Mouse (Mus musculus) heart, embryonic 15.5 days (tissue): ENCODE results near the gene Hist1h3e. TPM values are rescaled to one million over a fixed set of nuclear protein-coding genes. Genes with fewer than 3 reads are reported as not detected.
"Not testable (repeated sequence)": the region's sequence is repeated elsewhere in the genome, so short reads cannot be mapped to it uniquely, and the experiment has no call there.

Experiments used
- ATAC-seq: fragments of 200-750 bp; cut with Nextera tagmentation; replicated peaks from 2 replicates; pipeline ENCODE4 v1.8.0; 2017; ENCODE audit warnings: low read depth, moderate TSS enrichment; ENCODE audit not compliant: insufficient number of reproducible peaks, insufficient read depth, low FRiP score
- H3K27ac ChIP-seq: fragments of 300-500 bp; sonication (generic); 2 replicates; pipeline ENCODE4 v1.5.1; 2015; ENCODE audit warnings: mild to moderate bottlenecking, inconsistent platforms
- H3K27me3 ChIP-seq: fragments of 300-500 bp; sonication (generic); 2 replicates; pipeline ENCODE4 v1.6.1; 2015; ENCODE audit warnings: inconsistent platforms
- H3K36me3 ChIP-seq: fragments of 300-500 bp; sonication (generic); 2 replicates; pipeline ENCODE4 v1.6.1; 2015; ENCODE audit warnings: mild to moderate bottlenecking, inconsistent platforms
- H3K4me1 ChIP-seq: fragments of 300-500 bp; sonication (generic); replicated peaks from 2 replicates; pipeline ENCODE4 v1.6.1; 2015; ENCODE audit warnings: inconsistent platforms
- H3K4me2 ChIP-seq: fragments of 300-500 bp; sonication (generic); 2 replicates; pipeline ENCODE4 v1.6.1; 2015; ENCODE audit warnings: inconsistent platforms, mild to moderate bottlenecking, moderate library complexity
- H3K4me3 ChIP-seq: fragments of 300-500 bp; sonication (generic); 2 replicates; pipeline ENCODE4 v1.5.1; 2015; ENCODE audit warnings: mild to moderate bottlenecking, inconsistent platforms
- H3K9ac ChIP-seq: fragments of 300-500 bp; sonication (generic); 2 replicates; pipeline ENCODE4 v1.6.1; 2015; ENCODE audit warnings: mild to moderate bottlenecking, inconsistent platforms
- H3K9me3 ChIP-seq: fragments of 300-500 bp; sonication (generic); replicated peaks from 2 replicates; pipeline ENCODE4 v1.6.1; 2016; ENCODE audit warnings: inconsistent platforms
- WGBS: fragments of 180-500 bp; shearing (Covaris S2); methylation state at CpG from one replicate; pipeline ENCODE4 v1.1.7; 2015; ENCODE audit warnings: mixed read lengths; 5-methylcytosine and 5-hydroxymethylcytosine counted together
- polyA plus RNA-seq: library from polyadenylated mRNA; unstranded; fragments of >200 nt; fragmentation: Nextera tagmentation; extraction: Ambion mirVana; gene quantifications from 2 replicates; pipeline ENCODE4 v1.2.1, GENCODE M21; 2015

Gene Hist1h3e
- polyA plus RNA-seq, 1 experiment from 2014 or later, result 1.7 TPM

DNA sequence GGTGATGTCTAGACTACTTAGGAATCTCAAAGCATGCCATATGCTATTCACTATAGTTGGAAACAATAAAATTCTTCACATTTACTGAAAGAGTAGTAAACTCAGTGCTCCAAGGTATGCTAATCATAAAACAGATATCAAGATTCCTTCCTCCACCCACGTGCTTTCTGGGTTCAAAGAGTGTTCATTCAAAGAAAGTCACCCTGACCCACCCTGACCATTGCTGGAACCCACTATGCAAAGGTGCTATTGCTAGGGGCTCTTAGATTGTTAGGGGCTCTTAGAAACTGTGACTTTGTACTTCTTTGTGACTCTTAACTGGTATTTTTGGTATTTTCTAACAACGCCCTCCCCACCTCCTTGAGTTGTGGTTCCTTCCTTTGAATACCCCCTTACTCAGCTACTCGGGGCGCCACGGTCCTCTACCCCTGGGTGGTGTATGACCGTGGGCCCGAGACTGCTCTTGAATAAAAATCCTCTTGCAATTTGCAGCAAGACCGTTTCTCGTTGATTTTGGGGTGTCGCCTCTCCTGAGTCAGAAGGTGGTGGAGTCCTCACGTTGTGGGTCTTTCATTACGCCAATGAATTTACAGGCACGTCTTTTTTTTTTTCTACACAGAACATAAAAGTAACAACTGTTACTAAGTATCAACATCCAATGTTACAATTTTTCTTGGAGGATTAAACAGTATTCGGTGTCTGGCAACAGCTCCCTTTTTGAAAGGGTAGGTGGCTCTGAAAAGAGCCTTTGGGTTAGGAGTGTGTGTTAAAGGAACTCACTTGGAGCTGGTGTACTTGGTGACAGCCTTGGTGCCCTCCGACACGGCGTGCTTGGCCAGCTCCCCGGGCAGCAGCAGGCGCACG is 11.1 kb upstream of the Hist1h3e start:
- Histone ChIP-seq H3K27ac (peak overlapping the region; percentile 97), H3K4me3 (peak overlapping the region; percentile 54), H3K9ac (peak overlapping the region; percentile 58), H3K4me1 (peaks cover 39% of the 10 kb centered on the region), H3K4me2 (peak overlapping the region; percentile 73)
- H3K9me3 ChIP-seq, ATAC-seq, H3K27me3 ChIP-seq, H3K36me3 ChIP-seq: not testable (repeated sequence)
- 13% methylated on average over 20 of the region's 20 CpGs for WGBS

DNA sequence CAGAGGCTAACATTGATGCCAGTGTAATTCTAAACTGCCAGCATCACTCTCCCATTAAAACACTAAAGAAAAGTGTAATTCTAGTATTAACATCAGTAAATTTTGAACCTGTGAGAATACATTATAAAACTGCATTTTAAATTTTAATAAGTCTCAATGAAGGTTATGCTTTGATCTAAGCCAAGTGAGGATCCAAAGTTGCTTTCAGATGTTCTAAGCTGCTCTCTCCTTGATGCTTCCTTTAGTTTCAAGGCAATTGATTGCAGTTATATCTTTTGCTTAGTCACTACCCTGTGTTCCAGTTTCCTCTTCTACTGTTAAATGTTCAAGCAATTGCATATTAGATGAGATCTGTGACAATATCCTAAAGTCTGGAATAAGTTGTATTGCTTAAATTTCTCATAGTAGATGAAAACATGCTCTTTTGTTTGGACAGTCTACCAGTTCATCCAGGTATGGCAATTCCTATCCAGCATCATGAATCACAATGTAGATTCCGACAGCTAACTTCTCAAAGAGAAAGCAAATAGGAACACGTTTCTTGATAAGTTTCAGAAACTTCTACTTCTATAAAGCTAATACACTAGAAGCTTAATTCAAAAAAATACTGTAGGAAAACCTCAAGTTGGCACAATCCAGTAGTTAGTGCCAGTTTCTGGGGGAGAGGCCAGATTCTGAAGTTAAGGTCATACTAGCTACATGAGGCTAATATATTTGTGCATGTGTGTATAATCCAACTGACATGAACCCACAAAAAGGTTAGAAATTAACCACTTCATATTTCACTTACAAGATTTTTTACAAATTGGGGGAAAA is 10.3 kb upstream of the Hist1h3e start:
- no peaks in the 10 kb centered on the region for H3K27me3 ChIP-seq
- peaks cover 39% of the 10 kb centered on the region for H3K4me1 ChIP-seq
- WGBS, result 41% methylated on average over 2 of the region's 2 CpGs
- peak overlapping the region; percentile 97 for H3K27ac ChIP-seq
- no peaks in the 10 kb centered on the region for H3K36me3 ChIP-seq
- H3K9me3 ChIP-seq, result no peaks in the 10 kb centered on the region
- H3K4me2 ChIP-seq, result peak overlapping the region; percentile 73
- H3K4me3 ChIP-seq, result peak overlapping the region; percentile 54
- ATAC-seq, result no peak
- H3K9ac ChIP-seq, result peak overlapping the region; percentile 58

DNA sequence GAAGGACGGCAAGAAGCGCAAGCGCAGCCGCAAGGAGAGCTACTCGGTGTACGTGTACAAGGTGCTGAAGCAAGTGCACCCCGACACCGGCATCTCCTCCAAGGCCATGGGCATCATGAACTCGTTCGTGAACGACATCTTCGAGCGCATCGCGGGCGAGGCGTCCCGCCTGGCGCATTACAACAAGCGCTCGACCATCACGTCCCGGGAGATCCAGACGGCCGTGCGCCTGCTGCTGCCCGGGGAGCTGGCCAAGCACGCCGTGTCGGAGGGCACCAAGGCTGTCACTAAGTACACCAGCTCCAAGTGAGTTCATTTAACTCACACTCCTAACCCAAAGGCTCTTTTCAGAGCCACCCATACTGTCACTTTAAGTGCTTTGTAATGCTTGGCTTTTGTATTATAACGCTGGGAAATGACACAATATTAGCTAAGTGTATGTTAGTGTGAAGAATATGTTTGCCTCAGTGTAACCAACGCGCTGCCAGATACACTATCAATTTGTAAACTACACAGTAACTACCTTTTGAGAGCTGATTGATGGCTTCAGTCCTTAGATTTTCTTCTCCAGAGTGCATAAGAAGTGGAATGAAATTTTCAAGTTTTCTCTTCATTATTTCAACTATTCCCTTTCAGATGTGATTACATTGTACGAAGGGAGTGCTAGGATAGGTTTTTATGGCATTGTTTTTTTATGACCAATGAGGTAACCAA is 9.5 kb upstream of the Hist1h3e start:
- ATAC-seq, result not testable (repeated sequence)
- under 1% methylated on average over 17 of the region's 34 CpGs for WGBS

DNA sequence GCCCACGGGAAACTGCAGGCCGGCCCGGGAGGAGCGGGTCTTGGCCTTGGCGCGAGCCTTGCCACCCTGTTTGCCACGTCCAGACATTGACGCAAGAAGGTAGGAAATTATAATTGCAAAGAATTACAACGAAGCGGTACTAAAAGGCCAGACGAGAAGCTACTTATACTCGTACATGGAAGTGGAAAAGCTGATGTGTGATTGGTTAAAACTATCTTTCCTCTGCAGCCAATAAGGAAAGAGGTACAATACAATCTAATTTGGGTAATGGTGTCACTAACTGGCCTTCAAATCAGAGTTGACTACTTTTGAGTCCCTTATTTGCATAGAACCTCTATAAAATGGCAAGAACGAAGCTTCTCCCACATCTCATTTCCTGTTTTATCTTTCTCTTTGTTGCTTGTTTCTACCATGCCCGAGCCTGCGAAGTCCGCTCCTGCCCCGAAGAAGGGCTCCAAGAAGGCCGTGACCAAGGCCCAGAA is 8.9 kb upstream of the Hist1h3e start, which contains the start of the genes Hist1h2ae and Hist1h2bg:
Hist1h2ae (minus strand) TSS at position 199 of the 482 bp plus-strand sequence.
Hist1h2bg (plus strand) TSS at position 375 of the 482 bp plus-strand sequence.
- under 1% methylated on average over 18 of the region's 18 CpGs for whole genome bisulfite sequencing
- H3K27ac ChIP-seq, result peak within 1 kb of the TSS; percentile 97
- ATAC-seq, result peak; percentile 86
- H3K4me2 ChIP-seq, result peak within 1 kb of the TSS; percentile 73
- H3K4me1 ChIP-seq, result peaks cover 28% of the 10 kb centered on the region
- peak within 1 kb of the TSS; percentile 58 for H3K9ac ChIP-seq
- H3K4me3 ChIP-seq, result peak within 1 kb of the TSS; percentile 54
- H3K9me3 ChIP-seq, result no peaks in the 10 kb centered on the region
- no peaks in the 10 kb centered on the region for H3K36me3 ChIP-seq
- no peaks in the 10 kb centered on the region for H3K27me3 ChIP-seq

More for the DNA sequence above, 9.5 kb upstream of the Hist1h3e start:
- Histone ChIP-seq H3K4me1 (peaks cover 34% of the 10 kb centered on the region), H3K4me3 (peak overlapping the region; percentile 54), H3K4me2 (peak overlapping the region; percentile 73), H3K9ac (peak overlapping the region; percentile 58), H3K27ac (peak overlapping the region; percentile 97)
- H3K27me3 ChIP-seq, H3K36me3 ChIP-seq, H3K9me3 ChIP-seq: not testable (repeated sequence)

- Histone ChIP-seq H3K9ac (peak overlapping the region; percentile 53), H3K4me1 (peaks cover 26% of the 10 kb centered on the region), H3K27ac (peak overlapping the region; percentile 97), H3K4me2 (peak overlapping the region; percentile 73), H3K4me3 (peak overlapping the region; percentile 54)
- H3K36me3 ChIP-seq, H3K9me3 ChIP-seq, H3K27me3 ChIP-seq: not testable (repeated sequence)
- WGBS, result 2% methylated on average over 27 of the region's 41 CpGs
- 0 out of 2 replicates have a peak, but pooled peaks have one; percentile 4 for ATAC-seq
Measured at GRCm38 (mm10) chr13:23570261-23571021, 8.3 kb upstream of the Hist1h3e start.

- Histone ChIP-seq H3K9me3 (no peaks in the 10 kb centered on the region), H3K4me2 (no peak overlapping the region), H3K9ac (no peak overlapping the region), H3K27ac (no peak overlapping the region), H3K36me3 (no peaks in the 10 kb centered on the region), H3K4me1 (peaks cover 2% of the 10 kb centered on the region; the same call in 1 of the 2 replicates), H3K4me3 (no peak overlapping the region), H3K27me3 (no peaks in the 10 kb centered on the region)
- 82% methylated on average over 2 of the region's 2 CpGs for WGBS
- ATAC-seq, result no peak
Measured at GRCm38 (mm10) chr13:23564482-23564881, 2.3 kb upstream of the Hist1h3e start.

GRCm38 (mm10) chr13:23562699-23563462 is 712 bp upstream of the Hist1h3e start:
- H3K4me3 ChIP-seq, result peak overlapping the region; percentile 58
- peak overlapping the region; percentile 57 for H3K9ac ChIP-seq
- peak; percentile 36 for ATAC-seq
- H3K4me1 ChIP-seq, result peaks cover 2% of the 10 kb centered on the region; the same call in 1 of the 2 replicates
- peak overlapping the region; percentile 66 for H3K4me2 ChIP-seq
- no peaks in the 10 kb centered on the region for H3K27me3 ChIP-seq
- H3K9me3 ChIP-seq, result no peaks in the 10 kb centered on the region
- H3K27ac ChIP-seq, result peak overlapping the region; percentile 94
- 3% methylated on average over 18 of the region's 18 CpGs for WGBS
- H3K36me3 ChIP-seq, result no peaks in the 10 kb centered on the region

DNA sequence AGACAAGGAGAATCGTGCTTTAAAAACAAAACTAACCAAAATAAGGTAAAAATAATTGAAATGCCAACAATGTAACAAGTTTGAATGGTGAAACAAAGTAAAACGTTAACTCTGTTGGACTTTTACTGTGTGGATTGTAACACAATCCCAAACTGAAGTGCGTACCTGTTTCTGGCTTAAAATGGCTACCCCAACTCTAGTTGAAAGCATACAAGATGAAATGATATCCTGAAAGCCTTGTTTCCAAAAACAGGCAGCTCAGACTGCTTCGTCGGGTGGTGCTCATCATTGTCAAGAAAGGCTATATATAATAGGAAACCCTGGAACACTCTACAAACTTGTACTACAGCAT is 662 bp downstream of the Hist1h3e start:
- peak overlapping the region; percentile 59; the same call in 1 of the 2 replicates for H3K9ac ChIP-seq
- not testable (repeated sequence) for ATAC-seq, H3K4me1 ChIP-seq, H3K27me3 ChIP-seq, H3K36me3 ChIP-seq, H3K9me3 ChIP-seq
- H3K4me2 ChIP-seq, result peak overlapping the region; percentile 66
- whole genome bisulfite sequencing, result 0% methylated on average over 2 of the region's 5 CpGs
- H3K4me3 ChIP-seq, result peak overlapping the region; percentile 58
- H3K27ac ChIP-seq, result peak overlapping the region; percentile 94

GRCm38 (mm10) chr13:23560699-23561098 is 1.5 kb downstream of the Hist1h3e start:
- Histone ChIP-seq H3K4me2 (peak overlapping the region; percentile 32; the same call in 1 of the 2 replicates), H3K9ac (peak overlapping the region; percentile 14; the same call in 1 of the 2 replicates)
- not testable (repeated sequence) for H3K4me1 ChIP-seq, H3K36me3 ChIP-seq, H3K9me3 ChIP-seq, ATAC-seq, H3K27ac ChIP-seq, H3K27me3 ChIP-seq, H3K4me3 ChIP-seq
- WGBS, result 40% methylated on average over 2 of the region's 2 CpGs
